Comparison of ENCODE assay signal across 17 mouse cellular contexts in genomic region chr12:31462615-31463014, GRCm38 (mm10).
"Had no signal": no experiment of that assay in that cellular context is flagged by ENCODE, and none has a peak within 500 bp of the region (broad histone marks: within the 10 kb centered on the region; RNA-seq: fewer than 3 reads in every experiment).

No protein-coding gene starts in this region.

- H3K4me2 ChIP-seq: neural tube, embryonic 12.5 days; neural tube, embryonic 13.5 days; neural tube, embryonic 15.5 days; stomach, embryonic 15.5 days had no signal

- H3K27ac ChIP-seq: neural tube, embryonic 12.5 days; neural tube, embryonic 13.5 days; neural tube, embryonic 15.5 days; stomach, embryonic 15.5 days; stomach, postnatal 0 days had no signal

- H3K36me3 ChIP-seq: neural tube, embryonic 12.5 days; neural tube, embryonic 13.5 days; neural tube, embryonic 15.5 days; stomach, embryonic 15.5 days had no signal

- H3K9me3 ChIP-seq: neural tube, embryonic 12.5 days; neural tube, embryonic 13.5 days; neural tube, embryonic 15.5 days; stomach, embryonic 15.5 days had no signal

- H3K4me1 ChIP-seq: neural tube, embryonic 12.5 days; neural tube, embryonic 13.5 days; neural tube, embryonic 15.5 days; stomach, embryonic 15.5 days had no signal

- H3K9ac ChIP-seq: neural tube, embryonic 12.5 days; neural tube, embryonic 13.5 days; neural tube, embryonic 15.5 days; stomach, embryonic 15.5 days had no signal

- DNase-seq: retina, postnatal 1 day; right cerebral cortex, adult 18-20 months; right cerebral cortex, postnatal 14 days; right cerebral cortex, postnatal 25 days; right cerebral cortex, postnatal 4 days; spleen, adult 18-20 months; thymus, adult 18-20 months; thymus, adult 2 months; thymus, postnatal 14 days; thymus, postnatal 25 days; thymus, postnatal 36 days; thymus, postnatal 4 days had no signal

- H3K27me3 ChIP-seq: neural tube, embryonic 12.5 days; neural tube, embryonic 13.5 days; neural tube, embryonic 15.5 days; stomach, embryonic 15.5 days had no signal

- H3K4me3 ChIP-seq: neural tube, embryonic 12.5 days; neural tube, embryonic 13.5 days; neural tube, embryonic 15.5 days; stomach, embryonic 15.5 days had no signal
